Mouse (Mus musculus): ENCODE data around the gene Gphn.

Gene Gphn

DNA sequence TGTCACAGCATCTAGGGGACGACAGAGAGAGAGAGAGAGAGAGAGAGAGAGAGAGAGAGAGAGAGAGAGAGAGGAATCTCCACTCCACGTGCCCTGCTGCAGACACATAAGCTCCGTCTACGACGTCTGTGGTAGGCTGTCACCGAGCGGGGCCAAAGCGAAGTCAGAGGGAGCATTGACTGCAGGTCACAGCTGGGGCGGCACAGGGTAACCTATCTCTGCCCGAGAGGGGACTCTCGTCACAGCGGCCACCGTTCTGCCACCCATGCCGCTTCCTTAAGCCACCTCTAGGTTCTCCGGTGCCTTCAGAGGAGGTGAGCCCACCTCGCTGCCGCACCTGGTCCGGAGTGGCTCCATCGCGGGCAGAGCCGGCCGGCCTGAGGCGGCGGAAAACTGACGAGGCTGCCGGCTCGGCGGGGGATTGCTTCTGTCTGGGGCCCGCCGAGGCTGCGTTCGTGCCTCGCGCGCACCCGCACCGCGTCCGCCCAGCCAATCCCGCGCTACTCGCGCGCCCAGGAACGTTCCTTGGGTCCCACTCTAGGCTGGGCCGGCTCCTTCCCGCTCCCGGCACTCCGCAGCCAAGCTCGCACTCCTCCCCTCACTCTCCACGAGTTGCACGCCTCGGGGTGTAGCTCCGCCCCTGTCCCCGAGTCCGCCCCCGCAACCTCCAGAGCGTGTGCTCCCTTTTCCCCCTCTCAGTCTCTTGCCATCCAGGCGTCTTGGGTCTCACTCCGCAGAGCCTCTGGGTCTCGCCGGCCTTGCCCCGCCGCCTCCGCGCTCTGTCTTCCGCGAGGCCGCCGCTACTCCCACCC is at the start of gene Gphn:
Gphn (plus strand) TSS at position 673 of the 812 bp plus-strand sequence.
- CTCF ChIA-PET, result no interaction called here

DNA sequence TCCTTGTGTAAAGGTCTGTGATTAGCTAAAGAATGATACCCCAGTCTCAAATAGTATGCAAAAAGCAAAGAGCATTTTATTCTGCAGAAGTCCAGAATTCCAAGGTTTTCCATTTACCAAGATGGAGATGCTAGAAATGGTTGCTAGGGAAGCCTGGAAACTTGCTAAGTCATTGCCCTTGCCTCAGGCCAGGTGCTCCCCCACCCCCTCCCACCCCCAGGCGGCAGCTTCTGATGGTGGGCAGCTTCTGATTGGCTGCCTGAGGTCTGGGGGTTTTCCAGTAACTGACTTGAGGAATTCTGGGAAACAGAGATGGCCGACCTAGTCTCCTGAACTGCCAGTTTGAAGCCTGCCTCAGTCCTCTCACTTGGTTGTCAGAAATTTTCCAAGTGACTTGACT is 44.7 kb upstream of the Gphn start:
- CTCF ChIA-PET, result no interaction called here

DNA sequence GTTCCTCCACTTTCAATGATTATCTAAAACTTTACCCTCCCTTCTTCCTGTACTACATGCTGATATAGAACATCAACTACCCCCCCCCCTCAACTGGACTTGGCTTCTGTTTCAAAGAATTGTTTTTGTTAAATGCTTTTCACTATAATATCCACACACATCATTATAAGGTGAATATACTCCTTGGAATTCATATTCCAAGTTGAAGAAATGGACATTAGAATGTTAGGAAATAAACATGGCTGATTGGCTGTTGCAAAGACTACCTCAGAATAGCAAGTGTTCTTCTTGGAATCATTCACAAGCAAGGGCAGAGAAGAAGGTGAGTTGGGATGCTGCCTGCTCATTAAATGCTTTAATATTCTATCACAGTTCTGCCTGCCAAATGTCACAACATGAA is 32.2 kb upstream of the Gphn start, which contains the start of gene Gm6657:
Gm6657 (plus strand) TSS at position 301 of the 400 bp plus-strand sequence.
- CTCF ChIA-PET, result no interaction called here

- CTCF ChIA-PET, result no interaction called here
These were observed 30.8 kb upstream of the Gphn start for GRCm38 (mm10) chr12:78195368-78195767.

DNA sequence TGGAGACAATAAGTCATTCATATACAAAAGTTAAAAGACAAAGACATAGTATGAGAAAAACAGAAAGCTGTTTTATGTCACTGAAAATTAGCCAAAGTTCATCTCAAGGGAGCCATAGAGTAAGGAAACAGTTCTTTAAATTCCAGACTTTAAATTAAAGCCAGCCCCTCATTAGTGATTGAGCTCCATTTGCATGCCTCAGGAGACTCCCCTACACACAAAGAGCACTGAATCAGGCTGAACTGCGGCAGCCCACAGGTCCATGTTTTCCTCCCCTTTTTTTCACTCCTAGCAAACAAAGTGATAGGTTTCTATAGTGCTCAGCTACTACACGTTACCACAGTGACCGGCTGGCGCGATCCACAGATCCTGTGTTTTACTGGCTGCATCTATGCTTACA is 22.5 kb upstream of the Gphn start:
- CTCF ChIA-PET, result no interaction called here

GRCm38 (mm10) chr12:78205915-78206570 is 20.1 kb upstream of the Gphn start:
- CTCF ChIA-PET, result interaction anchor here (0.5 kb wide), 1 partner anchor 29 kb away, joined by 8 read pairs; no protein-coding TSS in a partner anchor

GRCm38 (mm10) chr12:78206571-78206960 is 19.6 kb upstream of the Gphn start:
- CTCF ChIA-PET, result interaction anchor here (0.6 kb wide), 1 partner anchor 10 kb away, joined by 3 read pairs; no protein-coding TSS in a partner anchor

DNA sequence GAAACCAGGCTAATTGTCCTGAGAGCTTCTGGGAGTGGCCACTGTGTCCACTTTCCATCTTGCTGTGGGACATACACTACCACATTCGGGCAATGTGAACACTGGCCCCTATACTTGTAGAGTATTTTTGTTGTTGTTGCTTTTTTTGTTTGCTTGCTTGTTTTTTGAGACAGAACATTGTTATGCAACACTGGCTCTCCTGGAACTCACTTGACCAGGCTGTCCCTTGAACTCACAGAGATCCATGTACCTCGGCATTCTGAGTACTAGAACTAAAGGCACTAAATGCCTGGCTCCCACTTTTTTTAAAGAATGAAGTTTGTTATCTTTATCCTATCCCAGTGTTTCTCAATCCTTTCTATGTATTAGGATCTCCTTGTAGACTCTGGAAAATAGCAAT is 16.3 kb upstream of the Gphn start:
- CTCF ChIA-PET, result no interaction called here

- CTCF ChIA-PET, result no interaction called here
These were observed 10.7 kb upstream of the Gphn start for GRCm38 (mm10) chr12:78215490-78215889.

GRCm38 (mm10) chr12:78219191-78219825 is 6.9 kb upstream of the Gphn start:
- CTCF ChIA-PET, result no interaction called here

DNA sequence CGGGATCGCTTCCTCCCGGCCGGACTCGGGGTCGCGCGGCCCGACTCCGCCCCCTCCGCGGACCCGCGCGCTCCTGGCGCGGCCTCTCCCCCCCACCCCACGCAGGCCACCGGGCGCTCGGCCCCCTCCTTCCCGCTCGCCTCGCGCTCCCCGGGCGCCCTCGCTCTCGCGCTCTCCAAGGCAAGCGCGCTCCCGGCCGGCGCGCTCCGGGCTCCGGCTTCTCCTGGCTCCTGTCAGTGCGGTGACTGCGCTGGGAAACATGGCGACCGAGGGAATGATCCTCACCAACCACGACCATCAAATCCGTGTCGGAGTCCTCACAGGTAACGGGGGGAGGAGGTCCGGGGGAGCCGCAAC is 318 bp downstream of the Gphn start:
- CTCF ChIA-PET, result no interaction called here

DNA sequence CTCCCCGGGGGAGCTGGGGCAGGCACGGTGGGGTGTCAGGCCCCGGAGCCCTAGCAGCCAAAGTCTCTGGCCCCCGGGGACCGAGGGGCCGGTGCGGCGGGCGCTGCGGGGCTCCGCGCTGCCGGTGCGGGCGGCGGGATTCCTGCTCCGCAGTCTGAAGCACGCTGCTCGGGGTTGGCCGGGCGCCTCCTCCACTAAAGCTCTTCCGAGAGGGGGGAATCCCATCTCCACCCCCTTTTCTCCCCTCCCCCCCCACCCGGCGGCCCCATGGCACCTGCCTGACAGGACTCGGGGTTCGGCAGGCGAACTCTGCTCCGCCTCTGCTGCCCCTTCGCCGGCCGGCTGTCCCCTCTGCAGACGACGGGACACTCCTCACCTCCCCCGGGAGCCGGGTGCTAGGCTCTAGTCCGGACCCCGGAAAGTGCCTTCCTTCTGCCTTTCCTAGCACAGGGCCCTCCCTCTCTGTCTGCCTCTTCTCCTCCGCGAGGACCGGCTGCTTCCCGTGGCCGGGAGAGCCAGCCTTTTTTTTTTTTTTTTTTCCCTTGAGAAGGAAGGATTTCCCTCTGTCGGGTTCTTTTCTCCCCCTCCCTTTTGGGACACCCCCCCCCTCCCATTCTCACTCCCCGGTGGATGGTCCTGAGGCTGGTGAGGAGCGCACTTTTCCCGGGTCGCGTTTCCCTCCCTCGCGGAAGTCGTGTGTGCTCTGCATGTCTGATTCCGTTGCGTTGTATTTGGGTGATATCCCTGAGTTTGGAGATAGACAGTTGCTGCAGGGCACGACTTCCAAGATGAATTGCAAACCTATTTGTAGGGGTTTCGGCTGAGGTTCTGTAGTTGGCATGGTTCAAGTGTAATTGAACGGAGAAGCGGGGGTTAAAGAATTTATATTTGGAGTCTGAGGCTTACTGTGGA is 1.1 kb downstream of the Gphn start:
- CTCF ChIA-PET, result no interaction called here

GRCm38 (mm10) chr12:78228139-78228538 is 2.0 kb downstream of the Gphn start:
- CTCF ChIA-PET, result no interaction called here

DNA sequence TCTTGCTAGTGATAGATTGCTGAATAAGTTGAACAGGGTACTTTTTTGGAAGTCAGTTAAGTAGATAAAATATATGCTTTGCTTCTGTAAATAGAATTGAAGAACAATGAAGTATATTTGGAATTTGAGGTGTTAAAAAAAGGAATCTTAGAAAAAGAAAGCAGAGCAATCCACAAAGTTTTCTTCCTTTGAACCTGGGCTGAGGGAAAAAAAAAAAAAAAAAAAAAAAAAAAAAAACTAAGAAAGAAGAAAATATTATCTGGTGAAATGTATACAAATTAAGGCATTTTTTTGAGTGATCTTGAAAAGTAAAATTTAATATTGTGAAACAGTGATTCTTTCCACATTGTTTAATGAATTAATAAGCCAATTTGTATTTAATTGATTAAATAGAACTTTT is 6.4 kb downstream of the Gphn start:
- CTCF ChIA-PET, result no interaction called here

DNA sequence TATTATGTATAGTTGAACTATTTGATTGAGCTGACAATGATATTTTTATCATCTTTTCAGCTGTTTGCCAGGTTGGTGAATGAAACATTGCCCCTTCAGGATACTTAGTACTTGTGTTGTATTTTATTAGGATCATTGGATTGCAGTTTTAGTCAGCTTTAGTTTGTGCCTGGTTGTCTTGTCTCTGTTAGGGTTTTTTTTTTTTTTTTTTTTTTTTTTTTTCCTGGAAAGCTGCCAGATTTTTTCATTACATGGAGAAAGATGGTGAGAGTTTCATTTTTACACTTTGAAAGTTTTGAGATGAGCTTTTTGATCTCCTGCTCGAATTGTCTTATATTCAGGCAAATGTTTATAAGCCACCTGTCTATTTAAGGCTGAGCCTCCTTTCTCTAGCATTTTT is 22.2 kb downstream of the Gphn start:
- CTCF ChIA-PET, result no interaction called here

DNA sequence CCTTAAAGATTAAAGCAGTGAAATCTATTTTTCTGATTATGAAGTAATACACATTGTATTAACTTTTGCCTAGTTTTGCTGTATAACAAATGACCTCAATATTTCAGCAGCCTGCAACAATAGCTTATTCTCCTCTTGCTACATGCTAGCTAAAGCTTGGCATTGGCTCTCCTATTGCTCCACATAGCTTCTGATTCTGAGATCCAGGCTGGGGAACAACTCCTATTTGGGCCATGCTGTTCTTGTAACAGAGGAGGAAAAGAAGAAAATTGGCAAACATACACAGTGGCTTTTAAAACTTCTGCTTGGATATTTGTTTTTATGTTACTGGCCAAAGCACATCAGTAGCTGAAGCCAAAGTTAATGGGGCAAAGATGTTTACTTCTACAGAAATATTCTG is 23.0 kb downstream of the Gphn start:
- CTCF ChIA-PET, result no interaction called here

DNA sequence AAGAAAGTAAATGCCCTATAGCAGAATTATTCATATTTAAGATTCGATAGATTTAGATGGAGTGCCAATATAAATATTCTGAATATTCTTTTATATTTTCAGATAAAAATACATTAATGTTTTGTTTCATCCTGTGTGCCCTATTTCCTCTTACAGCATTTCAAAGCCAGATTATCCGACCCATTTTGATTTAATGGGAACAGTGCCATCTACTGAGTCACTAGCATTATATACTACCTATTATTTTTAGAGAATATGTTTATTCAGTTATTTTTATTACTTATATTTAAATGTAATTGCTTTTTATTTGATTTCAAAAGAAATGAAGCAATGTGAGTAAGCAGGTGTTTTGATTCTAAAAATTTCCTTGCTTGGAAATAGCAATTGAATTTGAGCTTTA is 51.2 kb downstream of the Gphn start:
- CTCF ChIA-PET, result no interaction called here

GRCm38 (mm10) chr12:78290384-78290783 is 64.2 kb downstream of the Gphn start:
- CTCF ChIA-PET, result no interaction called here

DNA sequence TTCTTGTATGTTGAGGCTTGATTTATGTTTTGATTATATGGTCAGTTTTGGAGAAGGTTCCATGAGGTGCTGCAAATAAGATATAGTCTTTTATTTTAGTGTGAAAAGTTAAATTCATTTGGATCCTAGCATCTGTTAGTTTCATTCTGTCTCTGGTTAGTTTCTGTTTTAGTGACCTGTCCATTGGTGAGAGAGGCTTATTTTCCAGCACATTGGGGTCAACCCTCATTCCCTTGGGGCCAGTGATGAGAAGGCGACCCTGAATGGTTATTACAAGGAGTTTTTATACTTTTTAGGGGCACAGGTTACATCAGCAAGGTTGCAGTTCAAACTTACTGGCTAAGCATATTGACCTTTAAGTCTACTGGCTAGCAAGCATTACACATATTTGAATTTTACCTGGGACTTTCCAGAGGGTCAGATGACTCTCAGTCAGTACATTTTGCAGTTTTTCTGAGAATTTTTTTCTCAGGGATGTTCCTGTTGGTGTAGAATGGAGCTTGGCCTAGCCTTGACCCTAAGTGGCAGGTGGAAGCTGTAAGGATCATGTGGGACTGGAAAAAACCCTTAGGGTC is 72.7 kb downstream of the Gphn start:
- CTCF ChIA-PET, result no interaction called here

GRCm38 (mm10) chr12:78315106-78315505 is 88.9 kb downstream of the Gphn start:
- CTCF ChIA-PET, result no interaction called here

- CTCF ChIA-PET, result no interaction called here
These were observed 101.8 kb downstream of the Gphn start for GRCm38 (mm10) chr12:78327946-78328345.

DNA sequence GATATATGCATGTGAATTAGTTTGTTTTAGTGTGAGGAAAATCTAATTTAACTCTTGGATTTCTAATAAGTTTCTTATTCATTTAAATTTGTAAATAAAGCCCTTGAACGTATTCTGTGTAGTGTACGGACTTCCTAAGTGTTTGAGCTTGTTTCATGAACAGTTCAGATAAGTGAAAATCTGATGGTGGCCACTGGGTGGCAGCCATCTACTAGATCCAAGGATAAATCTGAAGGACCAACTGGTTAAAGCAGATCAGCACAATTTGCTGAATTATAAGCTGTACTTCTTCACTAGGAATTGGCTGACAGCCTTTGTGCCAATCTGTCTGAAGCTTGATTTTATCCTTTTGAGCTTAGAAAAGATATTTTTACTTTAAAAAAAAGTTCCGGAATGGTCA is 105.9 kb downstream of the Gphn start:
- CTCF ChIA-PET, result interaction anchor here (0.7 kb wide), 1 partner anchor 526 kb away, joined by 4 read pairs; no protein-coding TSS in a partner anchor

Data from spleen, embryonic (tissue).